Mouse (Mus musculus): ENCODE results near the gene Gm10340. TPM values are rescaled to one million over a fixed set of nuclear protein-coding genes. Genes with fewer than 3 reads are reported as not detected.

Gene Gm10340
- not detected for total RNA-seq (2023)

GRCm38 (mm10) chr14:3133697-3134096 is at the start of gene Gm10340:
Gene Gm10340, plus strand, starts transcription at chr14:3133997.

DNA sequence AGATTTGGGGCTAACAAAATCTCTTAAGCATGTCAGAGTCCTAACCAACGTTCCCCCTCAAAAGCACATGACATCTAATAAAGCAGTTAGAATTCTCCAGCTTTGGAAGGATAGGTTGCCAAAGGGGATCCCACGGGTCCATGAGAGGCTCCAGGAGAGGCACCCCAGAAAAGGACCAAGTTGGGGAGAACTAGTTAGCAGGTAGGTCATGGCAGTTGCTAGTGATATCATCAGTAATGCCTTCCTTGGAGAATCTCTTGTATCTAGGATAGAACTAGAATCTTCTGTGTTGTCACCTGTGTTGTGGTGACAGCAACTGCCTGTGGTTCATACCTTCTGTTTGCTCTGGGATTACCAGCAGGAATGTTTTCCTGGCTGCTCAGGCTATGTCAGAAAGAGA is 54.2 kb downstream of the Gm10340 start, which contains the start of gene Gm5795:
TSS of gene Gm5795 (plus strand) at position 301 of the 400 bp plus-strand sequence.

Other genes with a start within 250 kb of the Gm10340 start
- gene Gm2888, start 104.0 kb upstream of the Gm10340 start, total RNA-seq (2023): not detected
- gene Gm2897, start 84.7 kb upstream of the Gm10340 start, total RNA-seq (2023): not detected
- gene Gm5795, start 54.3 kb downstream of the Gm10340 start, total RNA-seq (2023): not detected
- gene D830030K20Rik, start 74.5 kb downstream of the Gm10340 start, total RNA-seq (2023): not detected
- not detected for gene Gm2956, start 198.6 kb downstream of the Gm10340 start, total RNA-seq (2023)

Measured in monocyte, adult 59 days (primary cell).